Mouse (Mus musculus): Measurements from ENCODE around the gene Pno1. TPM values are rescaled to one million over a fixed set of nuclear protein-coding genes. Genes with fewer than 3 reads are reported as not detected.

Pno1 gene
- polyA plus RNA-seq, 1 experiment from 2014 or later: 96.5 TPM

DNA sequence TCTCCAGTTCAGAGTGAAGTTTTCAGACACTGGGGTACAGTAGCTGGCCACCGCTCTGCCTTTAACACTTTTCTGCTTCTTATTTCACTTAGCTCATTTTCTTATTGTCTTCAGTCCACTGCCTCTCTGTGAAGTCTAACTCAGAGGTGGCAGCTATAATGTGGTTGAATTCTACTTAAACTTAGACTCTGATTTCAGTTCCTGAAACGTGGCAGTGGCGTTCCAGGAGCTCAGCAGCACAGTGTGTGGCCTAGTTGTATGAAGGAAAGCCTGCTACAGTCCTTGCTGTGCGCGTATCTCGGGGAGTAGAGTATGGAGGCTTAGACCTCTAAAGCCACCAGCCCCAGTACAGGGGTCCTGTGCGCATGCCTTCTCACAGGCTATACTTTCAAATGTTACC, 44.7 kb downstream of the Pno1 start:
- DNase-seq (ENCODE audit: low spot score) (no peak), ATAC-seq (ENCODE audit: insufficient read depth, low FRiP score, low TSS enrichment) (no peak)
- WGBS: 93% methylated on average over 7 of the region's 7 CpGs
- Histone ChIP-seq H3K9me3 (ENCODE audit: control insufficient read depth, low read length) (no peaks in the 10 kb centered on the region), H3K36me3 (ENCODE audit: control insufficient read depth, insufficient read depth, low read length) (no peaks in the 10 kb centered on the region), H3K4me3 (ENCODE audit: low read depth, low read length) (no peak overlapping the region), H3K27ac (ENCODE audit: low read depth, low read length) (no peak overlapping the region), H3K27me3 (ENCODE audit: control insufficient read depth, insufficient read depth, low read length) (no peaks in the 10 kb centered on the region), H3K4me1 (ENCODE audit: control insufficient read depth, insufficient read depth, low read length) (no peaks in the 10 kb centered on the region), H3K4me2 (ENCODE audit: low read depth) (no peak overlapping the region), H3K9ac (ENCODE audit: low read length) (no peak overlapping the region)

DNA sequence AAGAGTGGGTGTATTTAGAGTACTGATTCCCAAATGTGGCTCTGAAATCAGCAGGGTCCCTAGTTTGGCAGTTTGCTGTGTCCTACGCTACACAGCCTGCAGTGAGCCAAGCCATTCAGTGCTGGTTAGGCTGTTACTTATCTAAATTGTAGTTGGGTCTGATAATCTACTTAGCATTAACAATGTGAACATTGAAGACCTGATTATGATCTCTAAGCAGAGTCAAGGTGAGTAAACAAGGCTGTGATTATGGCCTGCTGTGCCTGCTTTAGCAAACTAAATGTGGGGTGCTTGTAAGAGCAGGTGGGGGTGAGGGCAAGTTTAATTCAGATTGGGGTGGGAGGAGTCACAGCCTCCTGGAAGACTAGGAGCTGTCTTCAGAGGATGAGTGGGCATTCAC, 47.4 kb downstream of the Pno1 start:
- H3K4me1 ChIP-seq (ENCODE audit: control insufficient read depth, insufficient read depth, low read length): no peaks in the 10 kb centered on the region
- H3K4me2 ChIP-seq (ENCODE audit: low read depth): no peak overlapping the region
- H3K27me3 ChIP-seq (ENCODE audit: control insufficient read depth, insufficient read depth, low read length): no peaks in the 10 kb centered on the region
- ATAC-seq (ENCODE audit: insufficient read depth, low FRiP score, low TSS enrichment) (no peak), DNase-seq (ENCODE audit: low spot score) (no peak)
- no peak overlapping the region for H3K9ac ChIP-seq (ENCODE audit: low read length)
- 83% methylated on average over 1 of the region's 1 CpGs for WGBS
- no peak overlapping the region for H3K27ac ChIP-seq (ENCODE audit: low read depth, low read length)
- no peaks in the 10 kb centered on the region for H3K36me3 ChIP-seq (ENCODE audit: control insufficient read depth, insufficient read depth, low read length)
- no peaks in the 10 kb centered on the region for H3K9me3 ChIP-seq (ENCODE audit: control insufficient read depth, low read length)
- no peak overlapping the region for H3K4me3 ChIP-seq (ENCODE audit: low read depth, low read length)

DNA sequence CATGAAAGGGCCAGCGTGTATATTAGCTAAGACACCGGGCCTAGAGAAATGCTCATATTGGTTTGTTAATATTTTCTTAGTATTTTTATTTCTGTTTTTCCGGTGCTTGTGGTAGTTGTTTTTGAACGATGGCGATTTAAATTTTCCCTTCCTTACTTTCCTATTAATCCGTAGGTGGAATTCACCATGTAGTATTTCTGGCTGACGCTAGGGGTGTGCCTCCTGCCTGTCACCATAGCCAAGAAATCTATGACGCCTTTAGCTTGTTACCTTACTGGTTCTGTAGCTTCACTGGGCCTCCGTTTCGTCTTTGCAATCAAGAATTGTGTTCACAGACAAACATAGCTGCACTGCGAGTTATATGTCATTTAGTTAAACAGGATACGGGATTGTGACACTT, 51.1 kb downstream of the Pno1 start:
- no peaks in the 10 kb centered on the region for H3K27me3 ChIP-seq (ENCODE audit: control insufficient read depth, insufficient read depth, low read length)
- 0 out of 2 replicates have a peak overlapping the region, but pooled peaks have one; percentile 93 for H3K27ac ChIP-seq (ENCODE audit: low read depth, low read length)
- H3K9ac ChIP-seq (ENCODE audit: low read length): peak overlapping the region; percentile 94
- ATAC-seq (ENCODE audit: insufficient read depth, low FRiP score, low TSS enrichment): no peak
- no peaks in the 10 kb centered on the region for H3K36me3 ChIP-seq (ENCODE audit: control insufficient read depth, insufficient read depth, low read length)
- H3K4me2 ChIP-seq (ENCODE audit: low read depth): peak overlapping the region; percentile 81
- DNase-seq (ENCODE audit: low spot score): peak; percentile 45
- H3K4me3 ChIP-seq (ENCODE audit: low read depth, low read length): peak overlapping the region; percentile 82
- no peaks in the 10 kb centered on the region for H3K9me3 ChIP-seq (ENCODE audit: control insufficient read depth, low read length)
- WGBS: 3% methylated on average over 12 of the region's 12 CpGs
- no peaks in the 10 kb centered on the region for H3K4me1 ChIP-seq (ENCODE audit: control insufficient read depth, insufficient read depth, low read length)

DNA sequence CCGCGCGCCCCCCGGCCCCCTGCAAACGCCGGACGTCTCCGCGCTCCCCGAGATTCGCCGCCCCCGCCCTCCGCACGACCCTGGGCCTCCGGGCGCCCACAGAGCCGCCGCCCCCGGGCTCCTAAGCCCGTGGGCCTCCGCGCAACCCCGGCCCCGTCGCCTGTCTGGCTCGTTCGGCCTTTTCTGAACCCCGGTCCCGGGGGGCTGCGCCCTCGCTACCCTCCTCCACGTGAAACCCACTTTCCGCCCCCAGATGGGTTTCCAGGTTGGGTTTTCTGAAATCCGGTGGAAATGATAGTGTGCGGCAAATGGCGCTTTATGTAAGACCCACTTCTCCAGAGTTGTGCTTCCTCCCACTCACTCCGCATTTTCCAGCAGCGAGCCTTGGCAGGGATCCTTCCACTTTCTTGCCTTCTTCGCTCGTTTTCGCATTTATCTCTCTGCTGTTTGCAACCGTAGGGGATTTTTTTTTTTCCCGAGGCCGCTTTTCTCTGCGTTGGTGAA, 51.6 kb downstream of the Pno1 start:
- Histone ChIP-seq H3K36me3 (ENCODE audit: control insufficient read depth, insufficient read depth, low read length) (no peaks in the 10 kb centered on the region), H3K4me3 (ENCODE audit: low read depth, low read length) (peak overlapping the region; percentile 82), H3K9me3 (ENCODE audit: control insufficient read depth, low read length) (no peaks in the 10 kb centered on the region), H3K27ac (ENCODE audit: low read depth, low read length) (peak overlapping the region; percentile 93), H3K27me3 (ENCODE audit: control insufficient read depth, insufficient read depth, low read length) (no peaks in the 10 kb centered on the region), H3K9ac (ENCODE audit: low read length) (peak overlapping the region; percentile 94), H3K4me2 (ENCODE audit: low read depth) (peak overlapping the region; percentile 81), H3K4me1 (ENCODE audit: control insufficient read depth, insufficient read depth, low read length) (no peaks in the 10 kb centered on the region)
- DNase-seq (ENCODE audit: low spot score) (peak; percentile 62), ATAC-seq (ENCODE audit: insufficient read depth, low FRiP score, low TSS enrichment) (peak; percentile 58)
- WGBS: 0% methylated on average over 31 of the region's 46 CpGs

DNA sequence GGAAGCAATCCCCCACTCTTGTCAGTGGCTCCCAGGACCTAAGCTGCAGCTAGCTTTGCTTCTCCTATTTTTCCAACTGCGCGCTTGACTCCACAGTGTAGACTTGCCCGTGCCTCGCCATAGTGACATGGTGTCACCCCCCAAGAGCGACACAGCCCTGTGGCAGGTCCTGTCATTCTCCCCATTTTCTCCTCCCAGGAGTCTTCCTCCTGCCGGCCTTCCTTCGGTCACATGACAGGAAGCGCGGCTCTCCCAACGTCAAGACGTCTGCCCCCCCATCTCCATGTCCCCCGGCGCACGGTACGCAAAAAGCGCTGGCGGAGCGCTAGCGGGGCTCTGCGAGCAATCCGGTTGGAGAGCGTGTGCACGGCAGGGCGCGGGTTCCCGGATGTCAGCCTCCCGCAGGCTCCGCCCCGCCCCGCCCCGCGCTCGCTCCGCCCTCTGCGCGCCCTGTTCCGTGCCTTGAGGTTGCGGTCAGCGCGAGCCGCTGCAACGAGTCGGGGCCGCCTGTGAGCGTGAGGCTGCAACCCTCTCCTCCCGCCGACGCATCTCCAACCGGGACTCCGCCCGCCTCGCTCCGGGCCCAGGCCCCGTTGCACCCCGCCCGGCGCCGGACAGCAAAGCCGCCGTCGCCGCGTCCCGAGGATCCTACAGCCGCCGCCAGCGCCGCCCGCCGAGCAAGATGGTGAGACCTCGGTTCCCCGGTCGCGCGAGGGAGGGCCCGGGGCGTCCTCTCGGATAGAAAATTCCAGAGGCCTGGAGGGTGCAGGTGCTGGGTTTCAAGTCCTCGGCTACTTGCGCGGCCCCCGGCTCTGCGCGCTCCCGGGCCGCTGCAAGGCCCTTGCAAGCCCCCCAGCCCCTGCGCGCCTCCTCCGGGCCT, 52.3 kb downstream of the Pno1 start, which contains the start of gene Ppp3r1:
Gene Ppp3r1 (plus strand): TSS at position 406 of the 880 bp plus-strand sequence.
- Histone ChIP-seq H3K4me2 (ENCODE audit: low read depth) (peak within 1 kb of the TSS; percentile 81), H3K4me1 (ENCODE audit: control insufficient read depth, insufficient read depth, low read length) (no peaks in the 10 kb centered on the region), H3K27ac (ENCODE audit: low read depth, low read length) (peak within 1 kb of the TSS; percentile 93), H3K4me3 (ENCODE audit: low read depth, low read length) (peak within 1 kb of the TSS; percentile 82), H3K9ac (ENCODE audit: low read length) (peak within 1 kb of the TSS; percentile 94), H3K27me3 (ENCODE audit: control insufficient read depth, insufficient read depth, low read length) (no peaks in the 10 kb centered on the region), H3K36me3 (ENCODE audit: control insufficient read depth, insufficient read depth, low read length) (no peaks in the 10 kb centered on the region), H3K9me3 (ENCODE audit: control insufficient read depth, low read length) (no peaks in the 10 kb centered on the region)
- DNase-seq (ENCODE audit: low spot score) (peak; percentile 99), ATAC-seq (ENCODE audit: insufficient read depth, low FRiP score, low TSS enrichment) (peak; percentile 97)
- WGBS: under 1% methylated on average over 77 of the region's 89 CpGs

Other genes starting within 250 kb of the Pno1 start
- gene Cnrip1, start 160.0 kb downstream of the Pno1 start, polyA plus RNA-seq (2014; fragmentation: Nextera tagmentation; extraction: Ambion mirVana): 24.7 and 29.4 TPM in 2 replicates
- gene Plek, start 159.2 kb downstream of the Pno1 start, polyA plus RNA-seq (2014; fragmentation: Nextera tagmentation; extraction: Ambion mirVana): 5.5 and 7.7 TPM in 2 replicates
- gene Ppp3r1, start 52.3 kb downstream of the Pno1 start, polyA plus RNA-seq (2014; fragmentation: Nextera tagmentation; extraction: Ambion mirVana): 115 and 118 TPM in 2 replicates
- gene Wdr92, start 29.5 kb downstream of the Pno1 start, polyA plus RNA-seq (2014; fragmentation: Nextera tagmentation; extraction: Ambion mirVana): 30.5 and 32.7 TPM in 2 replicates
- 114 and 122 TPM in 2 replicates for gene C1d, start 46.0 kb upstream of the Pno1 start, polyA plus RNA-seq (2014; fragmentation: Nextera tagmentation; extraction: Ambion mirVana)